Mouse (Mus musculus): Measurements from ENCODE around the gene Ripply1. TPM values are rescaled to one million over a fixed set of nuclear protein-coding genes. Genes with fewer than 3 reads are reported as not detected.

Gene Ripply1
- polyA plus RNA-seq, 1 experiment from 2014 or later: not detected

DNA sequence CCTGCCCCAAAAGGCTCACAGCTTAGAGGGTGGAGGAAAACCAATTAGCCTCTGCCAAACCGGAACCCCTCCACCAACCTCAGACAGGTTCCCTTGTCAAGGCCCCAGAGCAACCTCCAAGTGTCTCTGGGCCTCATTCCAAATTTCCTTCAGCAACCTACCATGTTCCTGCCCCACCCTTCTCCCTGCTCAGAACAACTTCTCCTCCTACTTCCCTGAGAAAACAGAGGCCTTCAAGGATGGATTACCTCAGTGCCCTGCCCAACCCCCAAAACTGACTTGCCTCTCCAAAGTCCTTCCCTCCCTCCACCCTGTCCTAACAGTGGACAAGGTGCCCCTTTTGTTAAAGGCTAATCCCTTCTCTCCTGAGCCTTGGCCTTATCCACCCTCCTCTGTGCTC lies 3.6 kb upstream of the Ripply1 start:
- H3K4me2 ChIP-seq (replicated peaks; ENCODE audit: low read depth, low read length): no peak overlapping the region
- no peaks in the 10 kb centered on the region for H3K36me3 ChIP-seq (ENCODE audit: insufficient read depth, low read length)
- TF ChIP-seq EP300 (IDR thresholded peaks at IDR 0.05) (no peak), CTCF (IDR thresholded peaks at IDR 0.05) (no peak)
- no peak overlapping the region for H3K27ac ChIP-seq (ENCODE audit: low read length)
- no peak overlapping the region for H3K9ac ChIP-seq (replicated peaks; ENCODE audit: low read depth)
- WGBS: 25% methylated on average over 1 of the region's 1 CpGs
- no peaks in the 10 kb centered on the region for H3K4me1 ChIP-seq (ENCODE audit: insufficient read depth, low read depth, low read length)
- DNase-seq (ENCODE audit: low spot score) (peak; percentile 81), ATAC-seq (peak; percentile 85)
- H3K27me3 ChIP-seq (replicated peaks; ENCODE audit: insufficient read depth, low read length): no peaks in the 10 kb centered on the region
- H3K9me3 ChIP-seq (ENCODE audit: low read length): no peaks in the 10 kb centered on the region
- no peak overlapping the region for H3K4me3 ChIP-seq (ENCODE audit: low read depth, low read length)

DNA sequence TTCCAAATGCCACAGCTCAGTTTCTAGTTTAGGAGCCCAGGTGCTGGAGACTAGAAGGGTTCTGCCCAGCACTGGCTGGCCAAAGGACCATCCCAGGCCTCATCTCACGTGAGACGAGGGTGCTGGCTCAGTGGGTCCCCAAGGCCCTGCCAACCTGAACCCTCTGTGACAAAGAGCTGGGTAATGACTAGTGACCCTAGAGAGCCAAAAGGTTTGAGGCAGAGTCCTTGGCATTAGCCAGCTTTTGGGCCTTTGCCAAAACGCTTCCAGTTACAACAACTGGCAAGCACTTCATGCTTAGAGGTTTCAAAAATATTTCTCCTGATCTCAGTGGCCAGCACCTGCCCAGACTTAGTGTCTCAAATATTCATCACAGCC lies 881 bp upstream of the Ripply1 start:
- Histone ChIP-seq H3K27me3 (replicated peaks; ENCODE audit: insufficient read depth, low read length) (no peaks in the 10 kb centered on the region), H3K27ac (ENCODE audit: low read length) (no peak overlapping the region), H3K4me2 (replicated peaks; ENCODE audit: low read depth, low read length) (no peak overlapping the region), H3K4me3 (ENCODE audit: low read depth, low read length) (no peak overlapping the region), H3K9me3 (ENCODE audit: low read length) (no peaks in the 10 kb centered on the region), H3K36me3 (ENCODE audit: insufficient read depth, low read length) (no peaks in the 10 kb centered on the region), H3K4me1 (ENCODE audit: insufficient read depth, low read depth, low read length) (no peaks in the 10 kb centered on the region), H3K9ac (replicated peaks; ENCODE audit: low read depth) (no peak overlapping the region)
- DNase-seq (ENCODE audit: low spot score) (no peak), ATAC-seq (no peak)
- 52% methylated on average over 3 of the region's 3 CpGs for WGBS
- TF ChIP-seq CTCF (IDR thresholded peaks at IDR 0.05) (no peak), EP300 (IDR thresholded peaks at IDR 0.05) (no peak)

- H3K4me1 ChIP-seq (ENCODE audit: insufficient read depth, low read depth, low read length): no peaks in the 10 kb centered on the region
- ATAC-seq (no peak), DNase-seq (ENCODE audit: low spot score) (no peak)
- no peak overlapping the region for H3K4me2 ChIP-seq (replicated peaks; ENCODE audit: low read depth, low read length)
- TF ChIP-seq CTCF (IDR thresholded peaks at IDR 0.05) (no peak), EP300 (IDR thresholded peaks at IDR 0.05) (no peak)
- H3K9ac ChIP-seq (replicated peaks; ENCODE audit: low read depth): no peak overlapping the region
- 65% methylated on average over 4 of the region's 4 CpGs for WGBS
- no peak overlapping the region for H3K4me3 ChIP-seq (ENCODE audit: low read depth, low read length)
- no peaks in the 10 kb centered on the region for H3K9me3 ChIP-seq (ENCODE audit: low read length)
- no peak overlapping the region for H3K27ac ChIP-seq (ENCODE audit: low read length)
- H3K27me3 ChIP-seq (replicated peaks; ENCODE audit: insufficient read depth, low read length): no peaks in the 10 kb centered on the region
- H3K36me3 ChIP-seq (ENCODE audit: insufficient read depth, low read length): no peaks in the 10 kb centered on the region
These were observed 590 bp downstream of the Ripply1 start for GRCm38 (mm10) chrX:139781563-139781962.

DNA sequence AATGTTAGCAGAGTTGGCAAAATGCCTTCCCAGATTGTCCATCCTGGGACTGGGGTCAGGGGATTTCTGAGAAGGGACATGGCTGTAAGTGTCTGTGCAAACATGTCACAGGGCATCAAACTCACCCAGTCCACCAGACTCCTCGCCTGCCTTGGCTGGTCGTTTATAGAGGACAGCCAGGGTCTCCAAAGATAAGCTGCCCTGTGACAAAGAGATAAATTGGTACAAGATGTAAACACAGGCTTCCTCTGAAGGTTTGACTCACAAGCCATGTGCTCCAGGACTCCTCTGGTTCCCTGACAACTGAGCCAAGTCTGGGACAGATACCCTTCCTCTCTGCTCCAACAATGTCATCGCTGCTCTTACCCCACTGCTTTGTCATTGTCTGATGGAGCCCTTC lies 1.2 kb downstream of the Ripply1 start:
- H3K4me1 ChIP-seq (ENCODE audit: insufficient read depth, low read depth, low read length): no peaks in the 10 kb centered on the region
- no peaks in the 10 kb centered on the region for H3K27me3 ChIP-seq (replicated peaks; ENCODE audit: insufficient read depth, low read length)
- H3K27ac ChIP-seq (ENCODE audit: low read length): no peak overlapping the region
- no peaks in the 10 kb centered on the region for H3K9me3 ChIP-seq (ENCODE audit: low read length)
- TF ChIP-seq EP300 (IDR thresholded peaks at IDR 0.05) (peak; percentile 53), CTCF (IDR thresholded peaks at IDR 0.05) (no peak)
- no peaks in the 10 kb centered on the region for H3K36me3 ChIP-seq (ENCODE audit: insufficient read depth, low read length)
- H3K4me2 ChIP-seq (replicated peaks; ENCODE audit: low read depth, low read length): no peak overlapping the region
- no peak overlapping the region for H3K4me3 ChIP-seq (ENCODE audit: low read depth, low read length)
- WGBS: 31% methylated on average over 3 of the region's 3 CpGs
- peak; percentile 61 for ATAC-seq
- H3K9ac ChIP-seq (replicated peaks; ENCODE audit: low read depth): no peak overlapping the region
- peak; percentile 37 for DNase-seq (ENCODE audit: low spot score)

DNA sequence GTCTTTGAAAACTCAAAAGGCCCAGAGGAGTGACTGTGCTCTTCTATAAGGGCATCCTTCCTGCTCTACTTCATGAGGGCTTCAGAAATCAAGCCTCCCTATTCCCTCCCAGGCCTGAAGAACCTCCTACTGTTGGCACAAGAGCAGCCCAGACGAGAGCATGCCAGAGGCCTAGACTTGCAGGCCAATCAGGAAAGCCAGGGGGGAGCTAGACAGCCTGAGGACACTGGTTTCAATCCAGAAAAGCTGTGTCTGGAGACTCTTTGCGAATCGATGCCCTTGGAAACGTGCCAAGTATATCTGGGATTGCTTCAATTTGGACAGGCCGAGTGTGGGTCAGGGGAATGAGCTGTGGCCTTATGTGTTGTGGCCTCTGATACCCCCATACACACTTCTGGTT lies 2.8 kb downstream of the Ripply1 start:
- H3K36me3 ChIP-seq (ENCODE audit: insufficient read depth, low read length): no peaks in the 10 kb centered on the region
- ATAC-seq (no peak), DNase-seq (ENCODE audit: low spot score) (no peak)
- H3K4me1 ChIP-seq (ENCODE audit: insufficient read depth, low read depth, low read length): no peaks in the 10 kb centered on the region
- TF ChIP-seq EP300 (IDR thresholded peaks at IDR 0.05) (no peak), CTCF (IDR thresholded peaks at IDR 0.05) (no peak)
- 60% methylated on average over 5 of the region's 5 CpGs for WGBS
- H3K4me2 ChIP-seq (replicated peaks; ENCODE audit: low read depth, low read length): no peak overlapping the region
- H3K4me3 ChIP-seq (ENCODE audit: low read depth, low read length): no peak overlapping the region
- H3K27me3 ChIP-seq (replicated peaks; ENCODE audit: insufficient read depth, low read length): no peaks in the 10 kb centered on the region
- H3K9me3 ChIP-seq (ENCODE audit: low read length): no peaks in the 10 kb centered on the region
- H3K27ac ChIP-seq (ENCODE audit: low read length): no peak overlapping the region
- H3K9ac ChIP-seq (replicated peaks; ENCODE audit: low read depth): no peak overlapping the region

- ATAC-seq: no peak
- H3K9ac ChIP-seq (replicated peaks; ENCODE audit: low read depth): no peak overlapping the region
- WGBS: 58% methylated on average over 1 of the region's 1 CpGs
These were observed 3.3 kb downstream of the Ripply1 start for GRCm38 (mm10) chrX:139778886-139779285.

GRCm38 (mm10) chrX:139777357-139777756 lies 4.8 kb downstream of the Ripply1 start:
- no peak for DNase-seq (ENCODE audit: low spot score)
- no peak overlapping the region for H3K27ac ChIP-seq (ENCODE audit: low read length)
- no peak for TF ChIP-seq EP300 (IDR thresholded peaks at IDR 0.05)
- H3K9me3 ChIP-seq (ENCODE audit: low read length): no peaks in the 10 kb centered on the region
- H3K4me3 ChIP-seq (ENCODE audit: low read depth, low read length): no peak overlapping the region
- no peaks in the 10 kb centered on the region for H3K27me3 ChIP-seq (replicated peaks; ENCODE audit: insufficient read depth, low read length)
- H3K9ac ChIP-seq (replicated peaks; ENCODE audit: low read depth): no peak overlapping the region
- H3K36me3 ChIP-seq (ENCODE audit: insufficient read depth, low read length): no peaks in the 10 kb centered on the region
- no peak for ATAC-seq
- no peaks in the 10 kb centered on the region for H3K4me1 ChIP-seq (ENCODE audit: insufficient read depth, low read depth, low read length)
- H3K4me2 ChIP-seq (replicated peaks; ENCODE audit: low read depth, low read length): no peak overlapping the region
- WGBS: 67% methylated on average over 4 of the region's 4 CpGs

More at GRCm38 (mm10) chrX:139778886-139779285, 3.3 kb downstream of the Ripply1 start:
- Histone ChIP-seq H3K9me3 (ENCODE audit: low read length) (no peaks in the 10 kb centered on the region), H3K27me3 (replicated peaks; ENCODE audit: insufficient read depth, low read length) (no peaks in the 10 kb centered on the region), H3K36me3 (ENCODE audit: insufficient read depth, low read length) (no peaks in the 10 kb centered on the region), H3K4me2 (replicated peaks; ENCODE audit: low read depth, low read length) (no peak overlapping the region), H3K27ac (ENCODE audit: low read length) (no peak overlapping the region), H3K4me3 (ENCODE audit: low read depth, low read length) (no peak overlapping the region), H3K4me1 (ENCODE audit: insufficient read depth, low read depth, low read length) (no peaks in the 10 kb centered on the region)
- no peak for DNase-seq (ENCODE audit: low spot score)
- TF ChIP-seq CTCF (IDR thresholded peaks at IDR 0.05) (no peak), EP300 (IDR thresholded peaks at IDR 0.05) (no peak)

Measured in lung, postnatal 0 days (tissue).